In genomic region chr3:18295921-18296320, GRCm38 (mm10) we compare ENCODE assay signal across 21 mouse cellular contexts.
DNase-seq lines count a peak whose midpoint lies in the region; ATAC-seq and TF ChIP-seq lines count a peak whose summit lies in the region.
"Had no signal": no experiment of that assay in that cellular context is flagged by ENCODE, and none has a peak within 500 bp of the region (broad histone marks: within the 10 kb centered on the region; RNA-seq: fewer than 3 reads in every experiment).

No protein-coding gene starts in this region.

- TF ChIP-seq EP300 in liver, postnatal 0 days (IDR thresholded peaks at IDR 0.05; ENCODE audit: low read depth): no peak

- H3K27me3 ChIP-seq in kidney, adult 2 months (replicated peaks; ENCODE audit: control insufficient read depth, insufficient read depth, low read length): no peaks in the 10 kb centered on the region
- H3K27me3 ChIP-seq in liver, adult 2 months (ENCODE audit: control insufficient read depth, insufficient read depth, low read length): no peaks in the 10 kb centered on the region
- no peaks in the 10 kb centered on the region for H3K27me3 ChIP-seq in liver, postnatal 0 days (ENCODE audit: insufficient read depth, low read length)
- H3K27me3 ChIP-seq: CH12.LX, Patski had no signal

- H3K36me3 ChIP-seq in kidney, adult 2 months (ENCODE audit: control insufficient read depth, insufficient read depth, low read length): no peaks in the 10 kb centered on the region
- no peaks in the 10 kb centered on the region for H3K36me3 ChIP-seq in liver, adult 2 months (ENCODE audit: control insufficient read depth, insufficient read depth, low read length)
- H3K36me3 ChIP-seq in liver, postnatal 0 days (replicated peaks; ENCODE audit: insufficient read depth, low read length): no peaks in the 10 kb centered on the region
- H3K36me3 ChIP-seq: G1E had no signal

- H3K4me1 ChIP-seq in kidney, adult 2 months (ENCODE audit: control insufficient read depth, insufficient read depth, low read length): no peaks in the 10 kb centered on the region
- peaks cover 8% of the 10 kb centered on the region; the same call in 1 of the 2 replicates for H3K4me1 ChIP-seq in liver, adult 2 months (ENCODE audit: control insufficient read depth, insufficient read depth, low read length)
- peaks cover 3% of the 10 kb centered on the region; the same call in 1 of the 2 replicates for H3K4me1 ChIP-seq in liver, postnatal 0 days (ENCODE audit: insufficient read depth)

- no peaks in the 10 kb centered on the region for H3K9me3 ChIP-seq in liver, postnatal 0 days (ENCODE audit: low read length)
- H3K9me3 ChIP-seq: G1E had no signal

- no peak overlapping the region for H3K27ac ChIP-seq in kidney, adult 2 months (ENCODE audit: insufficient read depth, low read depth, low read length)
- peak overlapping the region; percentile 65; the same call in 1 of the 2 replicates for H3K27ac ChIP-seq in liver, adult 2 months (replicated peaks; ENCODE audit: insufficient read depth, low read depth, low read length)
- no peak overlapping the region for H3K27ac ChIP-seq in liver, postnatal 0 days (ENCODE audit: low read depth)

- no peaks in the 10 kb centered on the region for H3K79me2 ChIP-seq in liver, adult 2 months (ENCODE audit: control insufficient read depth, insufficient read depth, low read length)

- WGBS in kidney, adult 2 months: 83% methylated on average over 4 of the region's 4 CpGs
- WGBS in liver, adult 2 months: 51% methylated on average over 4 of the region's 4 CpGs
- 74% methylated on average over 4 of the region's 4 CpGs for WGBS in liver, postnatal 0 days (ENCODE audit: insufficient replicate concordance)

- no peak for TF ChIP-seq CTCF in kidney, adult 2 months (conservative IDR thresholded peaks at IDR 0.05; ENCODE audit: insufficient read depth, insufficient read length, low read depth, low read length)
- no peak for TF ChIP-seq CTCF in liver, adult 2 months (IDR thresholded peaks at IDR 0.05; ENCODE audit: low read depth, low read length)
- TF ChIP-seq CTCF in liver, postnatal 0 days (IDR thresholded peaks at IDR 0.05; ENCODE audit: low read depth): no peak

- H3K9ac ChIP-seq in liver, adult 2 months (ENCODE audit: low read depth, low read length): no peak overlapping the region
- H3K9ac ChIP-seq in liver, postnatal 0 days (replicated peaks): no peak overlapping the region

- DNase-seq in kidney, adult 2 months: peak; percentile 30
- no peak for DNase-seq in kidney, postnatal 36 days
- peak; percentile 25 for DNase-seq in kidney, adult 9 months
- DNase-seq in kidney, adult 11 months: no peak
- DNase-seq in liver, adult 2 months (ENCODE audit: extremely low read depth, low read depth, low spot score): peak; percentile 98
- no peak for DNase-seq in liver, postnatal 0 days
- DNase-seq: adrenal gland, adult 2 months; adrenal gland, adult 8-10 months; adrenal gland, postnatal 10 days; adrenal gland, postnatal 14 days; adrenal gland, postnatal 25 days; adrenal gland, postnatal 36 days; B cell, adult 2 months; cerebellum, adult 11 months; cerebellum, adult 11-12 months; cerebellum, adult 18-20 months had no signal

- no peak overlapping the region for H3K4me3 ChIP-seq in kidney, adult 2 months (ENCODE audit: insufficient read depth, low read depth, low read length)
- H3K4me3 ChIP-seq in liver, adult 2 months (ENCODE audit: insufficient read depth, low read depth, low read length): no peak overlapping the region
- H3K4me3 ChIP-seq in liver, postnatal 0 days (ENCODE audit: low read depth, low read length): no peak overlapping the region

- TF ChIP-seq POLR2A in kidney, adult 2 months (IDR thresholded peaks at IDR 0.05; ENCODE audit: low read depth, low read length): no peak
- no peak for TF ChIP-seq POLR2A in liver, adult 2 months (IDR thresholded peaks at IDR 0.05; ENCODE audit: extremely low read depth, insufficient read depth, low read length)

- no peak for ATAC-seq in liver, postnatal 0 days
- ATAC-seq: activated CD4-positive, CD25-positive, alpha-beta regulatory T cell, adult 4 months; CD4-positive, CD25-positive, alpha-beta regulatory T cell, adult 4 months; Patski had no signal

- no peak overlapping the region for H3K4me2 ChIP-seq in liver, postnatal 0 days (ENCODE audit: low read depth, low read length)

Comparison
In these comparisons a context has a peak if more than half of its experiments do, and no peak if none do; other contexts are left out.
1. DNase-seq: peak in kidney, adult 2 months (single experiment), kidney, adult 9 months (single experiment) and liver, adult 2 months (single experiment); none in kidney, postnatal 36 days (0 of 2), kidney, adult 11 months (single experiment) and liver, postnatal 0 days (single experiment).